Mouse (Mus musculus): ENCODE results near the gene Pias4.
"Not testable (repeated sequence)": the region's sequence is repeated elsewhere in the genome, so short reads cannot be mapped to it uniquely, and the experiment has no call there.

Pias4 gene

GRCm38 (mm10) chr10:81167200-81168086 is at the start of gene Pias4:
Gene Pias4 (minus strand): TSS chr10:81167923.
- peak; percentile 100 for DNase-seq (ENCODE audit: low spot score)

- not testable (repeated sequence) for DNase-seq (ENCODE audit: low spot score)
Observed at GRCm38 (mm10) chr10:81217267-81217666, 49.5 kb upstream of the Pias4 start.

GRCm38 (mm10) chr10:81216810-81217209 is 49.1 kb upstream of the Pias4 start:
- no peak for DNase-seq (ENCODE audit: low spot score)

GRCm38 (mm10) chr10:81216260-81216659 is 48.5 kb upstream of the Pias4 start:
- no peak for DNase-seq (ENCODE audit: low spot score)

- DNase-seq (ENCODE audit: low spot score), result no peak
Observed at GRCm38 (mm10) chr10:81210154-81210553, 42.4 kb upstream of the Pias4 start.

- no peak for DNase-seq (ENCODE audit: low spot score)
Observed at GRCm38 (mm10) chr10:81204137-81204536, 36.4 kb upstream of the Pias4 start.

GRCm38 (mm10) chr10:81202978-81203720 is 35.4 kb upstream of the Pias4 start:
- no peak for DNase-seq (ENCODE audit: low spot score)

- no peak for DNase-seq (ENCODE audit: low spot score)
Observed at GRCm38 (mm10) chr10:81201807-81202758, 34.4 kb upstream of the Pias4 start, which contains the start of gene Nmrk2. Gene Nmrk2 (minus strand): TSS chr10:81202051.

- DNase-seq (ENCODE audit: low spot score), result no peak
Observed at GRCm38 (mm10) chr10:81200605-81201287, 33.0 kb upstream of the Pias4 start.

GRCm38 (mm10) chr10:81200141-81200540 is 32.4 kb upstream of the Pias4 start:
- DNase-seq (ENCODE audit: low spot score), result no peak

GRCm38 (mm10) chr10:81198990-81199389 is 31.3 kb upstream of the Pias4 start:
- DNase-seq (ENCODE audit: low spot score), result no peak

- DNase-seq (ENCODE audit: low spot score), result peak; percentile 90
Observed at GRCm38 (mm10) chr10:81198230-81198629, 30.5 kb upstream of the Pias4 start.

GRCm38 (mm10) chr10:81197305-81197704 is 29.6 kb upstream of the Pias4 start:
- no peak for DNase-seq (ENCODE audit: low spot score)

- DNase-seq (ENCODE audit: low spot score), result no peak
Observed at GRCm38 (mm10) chr10:81196470-81197065, 28.8 kb upstream of the Pias4 start.

- DNase-seq (ENCODE audit: low spot score), result no peak
Observed at GRCm38 (mm10) chr10:81195300-81195699, 27.6 kb upstream of the Pias4 start.

- no peak for DNase-seq (ENCODE audit: low spot score)
Observed at GRCm38 (mm10) chr10:81193991-81194774, 26.5 kb upstream of the Pias4 start.

GRCm38 (mm10) chr10:81192968-81193501 is 25.3 kb upstream of the Pias4 start:
- DNase-seq (ENCODE audit: low spot score), result peak; percentile 53

- DNase-seq (ENCODE audit: low spot score), result peak; percentile 84
Observed at GRCm38 (mm10) chr10:81192270-81192967, 24.7 kb upstream of the Pias4 start.

GRCm38 (mm10) chr10:81191342-81191982 is 23.7 kb upstream of the Pias4 start:
- no peak for DNase-seq (ENCODE audit: low spot score)
